Mouse (Mus musculus): ENCODE measurements around the gene Ccnjl.

Ccnjl gene

DNA sequence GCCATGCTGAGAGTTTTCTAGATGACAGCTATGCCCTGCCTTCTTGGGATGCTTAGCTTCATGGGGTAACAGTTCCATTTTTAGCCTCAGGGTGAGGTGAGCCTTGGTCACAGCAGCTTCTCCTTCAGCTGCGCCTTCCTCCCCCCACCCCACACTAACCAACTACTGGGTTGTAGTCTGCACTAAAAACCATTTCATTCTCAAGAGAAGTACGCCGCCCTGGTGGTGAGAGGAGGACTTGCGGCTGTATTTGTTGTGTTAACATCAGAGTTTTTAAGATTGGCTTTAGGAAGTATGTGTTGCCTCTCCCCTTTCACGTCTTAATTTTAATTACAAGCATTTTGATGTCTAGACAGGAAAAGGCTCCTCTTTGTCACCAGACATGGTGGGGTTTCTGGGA lies 39.7 kb downstream of the Ccnjl start:
- peak in 1 of 2 experiments; percentile 48 for DNase-seq (ENCODE audit: low spot score in 2 of 2)

DNA sequence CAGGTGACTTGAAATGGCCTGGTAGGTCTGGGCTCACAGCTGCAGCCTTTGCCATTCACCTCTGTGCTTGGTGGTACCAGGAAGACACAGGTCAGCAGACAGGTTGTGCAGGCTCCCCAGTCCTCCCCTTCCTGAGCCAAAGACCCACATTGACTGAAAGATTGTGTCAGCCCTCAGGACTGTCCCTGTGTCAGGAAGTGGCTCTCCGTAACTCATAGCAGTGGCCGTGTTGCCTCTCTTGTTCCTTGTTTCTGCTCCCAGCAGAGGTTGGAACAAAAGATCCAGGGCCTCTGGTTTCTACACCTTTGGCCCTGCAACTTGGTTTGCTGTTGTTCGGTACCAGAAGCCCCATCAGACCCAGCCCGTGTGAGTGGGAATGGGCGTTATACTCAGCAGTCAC lies 40.6 kb downstream of the Ccnjl start:
- no peak for DNase-seq (ENCODE audit: low spot score in 2 of 2)

DNA sequence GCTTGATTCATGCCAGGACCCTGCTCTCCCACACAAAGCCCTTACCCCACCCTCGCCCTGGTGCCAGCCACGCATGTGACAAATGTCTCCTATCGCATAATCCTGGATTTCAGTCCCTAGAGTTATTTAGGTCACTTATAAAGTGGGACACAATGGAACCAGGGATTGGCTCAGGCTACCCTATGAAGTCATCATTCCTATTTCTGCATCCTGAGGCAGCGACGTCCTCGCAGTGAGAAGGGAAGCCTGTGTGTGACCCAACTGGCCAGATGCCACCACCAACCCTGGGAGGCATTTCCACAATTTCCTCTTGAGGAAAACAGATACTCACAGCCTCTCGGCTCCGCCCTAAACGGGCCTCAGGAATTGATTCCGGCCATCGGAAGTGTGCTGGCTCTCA lies 41.0 kb downstream of the Ccnjl start:
- DNase-seq (ENCODE audit: low spot score in 2 of 2): peak; percentile 35 to 47

DNA sequence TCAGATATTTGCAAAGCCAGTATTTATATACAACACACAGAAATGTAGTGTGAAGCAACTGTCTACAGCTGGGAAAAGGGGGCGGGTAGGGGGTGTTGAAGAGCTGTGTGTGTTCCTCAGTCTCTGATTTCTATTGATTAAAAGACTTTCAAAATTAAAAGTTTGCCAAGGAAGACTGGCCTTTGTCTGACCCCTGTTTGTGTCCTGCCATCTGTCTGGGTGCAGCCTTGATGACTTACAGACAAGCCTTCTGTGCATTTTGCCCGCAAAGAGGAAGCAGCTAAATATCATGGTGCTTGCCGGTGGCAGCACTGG lies 46.4 kb downstream of the Ccnjl start:
- DNase-seq (ENCODE audit: low spot score in 2 of 2): no peak

DNA sequence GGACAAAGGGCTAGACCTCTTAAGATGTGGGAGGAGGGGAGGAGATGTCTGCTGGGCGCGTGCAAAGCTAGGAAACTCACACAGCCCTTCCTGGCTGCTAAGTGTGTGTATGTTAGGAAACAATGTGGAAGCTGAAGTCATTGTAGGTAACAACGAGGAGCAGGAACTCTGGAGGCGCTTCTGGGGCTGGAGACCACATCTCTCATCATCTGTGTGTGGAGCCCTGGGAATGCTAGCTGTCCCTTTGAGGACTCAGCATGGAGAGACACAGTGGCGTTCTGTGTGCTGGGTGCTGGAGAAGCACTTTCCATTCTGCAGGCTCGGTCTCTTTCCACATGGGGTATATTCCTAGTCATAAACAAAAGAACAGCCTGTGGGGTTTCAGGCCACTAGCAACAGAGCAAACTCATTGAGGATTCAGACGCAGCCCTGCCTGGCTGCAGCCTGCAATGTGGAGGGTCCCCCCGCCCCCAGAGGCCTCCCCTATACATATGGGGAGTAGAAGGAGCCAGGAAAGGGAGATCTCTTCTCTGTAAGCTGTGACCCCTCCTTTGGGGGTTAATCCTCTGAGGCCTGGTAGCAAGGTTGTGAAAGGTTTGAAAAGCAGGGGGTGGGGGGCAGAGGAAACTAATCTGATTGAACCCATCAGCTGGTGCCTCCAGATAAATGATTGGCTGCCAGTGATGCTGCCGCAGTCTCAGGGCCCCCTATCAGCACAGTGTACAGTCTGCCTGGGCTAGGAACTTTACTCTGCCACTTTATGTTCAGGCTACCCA lies 47.0 kb downstream of the Ccnjl start:
- no peak for DNase-seq (ENCODE audit: low spot score in 2 of 2)

DNA sequence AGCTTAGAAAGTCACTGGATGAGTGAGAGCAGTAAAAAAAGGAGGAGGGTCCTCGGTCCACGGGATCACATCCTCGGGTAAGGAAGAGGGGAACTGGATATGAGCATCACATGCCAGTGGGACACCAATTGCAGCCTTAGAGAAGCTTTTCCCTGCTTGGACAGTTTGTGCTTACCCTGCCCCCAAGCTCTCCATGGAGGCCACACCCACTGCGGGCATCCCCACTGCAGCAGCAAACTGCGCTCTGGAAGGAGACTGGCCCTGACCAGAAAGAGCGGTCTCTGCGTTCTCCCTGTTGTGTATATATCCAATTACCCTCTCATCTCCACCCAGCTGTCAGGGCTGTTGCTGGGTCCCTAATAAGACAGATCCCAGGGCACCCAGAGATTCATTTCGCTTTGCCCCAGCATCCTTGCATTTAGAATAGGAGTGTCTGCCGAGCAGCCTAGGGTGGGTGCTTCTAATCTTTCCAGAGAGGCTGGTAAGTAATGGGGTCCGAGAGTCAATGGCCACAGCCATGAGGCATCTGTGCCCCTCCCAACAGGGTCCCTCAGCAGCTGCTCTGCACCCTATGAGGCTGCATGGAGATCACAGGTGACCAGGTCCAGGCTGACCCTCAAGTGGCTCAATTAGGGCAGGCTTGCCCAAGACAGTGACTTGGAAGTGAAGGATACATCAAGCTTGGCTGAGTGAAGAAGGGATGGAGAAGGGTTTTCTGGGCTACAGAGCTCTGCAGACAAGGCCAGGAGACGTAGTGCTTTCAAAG lies 49.3 kb downstream of the Ccnjl start:
- DNase-seq (ENCODE audit: low spot score in 2 of 2): no peak

DNA sequence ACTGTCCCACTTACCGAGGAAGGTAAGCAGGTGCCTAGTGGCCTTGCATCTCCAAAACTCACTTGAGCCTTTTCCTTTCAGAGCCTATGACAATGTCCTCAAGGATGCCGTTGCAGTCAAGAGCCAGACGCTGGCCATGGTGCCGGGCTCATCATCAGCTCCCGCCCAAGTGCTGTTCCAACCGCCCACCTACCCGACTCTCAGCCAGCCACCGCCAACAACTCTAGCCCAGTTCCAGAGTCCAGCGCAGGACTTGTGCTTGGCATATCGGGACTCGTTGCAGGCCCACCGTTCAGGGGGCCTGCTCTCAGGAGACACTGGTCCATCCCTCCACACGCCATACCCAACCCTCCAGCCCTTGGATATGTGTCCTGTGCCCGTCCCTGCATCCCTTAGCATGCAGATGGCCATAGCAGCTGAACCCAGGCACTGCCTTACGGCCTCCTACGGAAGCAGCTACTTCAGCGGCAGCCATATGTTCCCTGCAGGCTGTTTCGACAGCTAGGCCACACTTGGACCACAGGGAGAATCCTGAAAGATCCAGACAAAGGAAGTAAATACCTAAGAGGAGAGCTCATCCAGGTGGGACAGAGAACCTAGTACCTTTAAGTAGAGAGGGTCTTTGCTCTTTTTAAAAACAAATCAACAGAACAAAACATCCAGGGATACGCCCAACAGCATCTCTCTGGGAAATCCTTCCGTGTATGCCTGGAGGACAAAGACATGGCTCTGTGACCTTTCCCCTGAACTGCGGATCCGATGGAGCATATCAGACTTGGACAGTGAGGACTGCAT lies 56.8 kb downstream of the Ccnjl start:
- DNase-seq (ENCODE audit: low spot score in 2 of 2): no peak

DNA sequence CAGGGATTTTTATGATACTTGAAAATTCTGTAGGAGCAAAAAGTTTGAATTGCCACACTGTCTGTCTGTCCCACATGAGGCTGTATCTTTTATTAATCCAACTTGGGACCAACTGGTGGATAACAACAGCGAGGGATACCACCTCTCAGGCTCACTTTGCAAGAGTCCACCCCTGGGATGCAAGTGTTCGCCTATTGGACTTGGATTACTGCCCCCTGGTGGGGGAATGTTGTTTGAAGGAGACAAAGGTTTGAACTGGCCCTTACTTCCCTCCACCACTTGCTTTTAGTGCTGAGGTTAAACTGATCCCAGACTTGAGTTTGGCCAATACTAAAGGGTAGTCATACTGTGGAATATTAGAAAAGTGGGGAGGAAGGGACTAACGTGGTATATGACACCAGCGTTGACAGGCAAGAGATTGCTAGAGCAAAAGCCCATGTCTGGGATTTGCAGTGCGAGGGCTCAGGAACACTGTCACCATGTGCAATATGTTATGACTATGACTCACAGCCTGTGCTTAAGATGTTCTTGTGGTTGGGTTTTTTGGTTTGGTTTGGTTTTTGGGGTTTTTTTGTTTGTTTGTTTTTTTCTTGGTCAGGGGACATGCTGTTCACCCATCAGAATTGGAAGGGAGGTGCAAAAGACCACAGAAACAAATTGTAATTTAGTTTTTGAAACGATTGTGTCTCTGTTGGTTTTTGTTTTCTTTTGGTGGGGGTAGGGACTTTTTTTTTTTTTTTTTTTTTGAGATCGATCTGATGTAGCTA lies 57.9 kb downstream of the Ccnjl start, which contains the start of gene 4933415A04Rik:
TSS of gene 4933415A04Rik (plus strand) at position 717 of the 767 bp plus-strand sequence.
- peak; percentile 72 to 78 for DNase-seq (ENCODE audit: low spot score in 2 of 2)

DNA sequence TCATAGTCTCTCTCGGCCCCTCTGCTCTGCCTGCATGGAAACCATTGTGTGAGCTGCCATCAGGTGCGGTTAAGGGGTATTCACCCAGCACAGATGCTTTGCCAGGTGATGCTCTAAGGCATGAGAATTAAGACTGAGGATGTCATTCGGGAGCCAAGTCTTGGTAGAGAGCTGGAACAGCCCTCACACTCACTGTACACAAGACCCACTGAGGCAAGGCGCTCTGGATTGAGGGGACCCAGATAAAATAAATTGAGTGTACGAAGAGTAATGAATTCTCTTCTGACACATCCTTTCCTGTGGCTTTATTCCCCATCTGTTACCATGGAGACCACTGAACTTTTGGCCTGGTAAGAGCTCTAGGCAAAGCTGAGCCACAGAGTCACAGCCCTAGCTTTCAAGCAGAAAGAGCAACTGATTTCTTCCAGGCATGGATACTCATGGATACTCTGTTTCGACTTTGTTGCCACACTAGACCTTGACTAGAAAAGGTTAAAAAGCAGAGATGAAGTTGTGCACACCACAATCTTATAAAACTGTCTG lies 61.0 kb downstream of the Ccnjl start:
- DNase-seq (ENCODE audit: low spot score in 2 of 2): no peak

DNA sequence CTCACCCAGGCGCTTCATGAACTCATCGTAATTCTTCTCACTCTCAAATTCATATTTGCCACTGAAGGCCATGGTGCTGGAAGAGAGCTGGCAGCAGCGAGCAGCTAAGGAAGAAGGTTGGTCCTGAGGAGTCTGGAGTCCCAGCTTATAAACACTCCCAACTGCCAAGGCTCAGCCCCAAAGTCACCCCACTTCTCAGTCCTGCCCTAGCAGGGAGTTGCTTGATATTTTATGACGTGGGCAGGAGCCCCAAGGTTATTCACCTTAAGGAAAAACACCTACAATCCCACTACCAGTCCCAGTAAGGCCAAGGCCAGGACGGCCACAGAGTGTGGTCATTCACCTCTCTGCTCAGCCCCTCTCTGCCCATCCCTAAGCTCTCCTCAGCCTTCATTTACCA lies 72.9 kb downstream of the Ccnjl start, which contains the start of gene Fabp6:
TSS of gene Fabp6 (minus strand) at position 101 of the 400 bp plus-strand sequence.
- no peak for DNase-seq (ENCODE audit: low spot score in 2 of 2)

DNA sequence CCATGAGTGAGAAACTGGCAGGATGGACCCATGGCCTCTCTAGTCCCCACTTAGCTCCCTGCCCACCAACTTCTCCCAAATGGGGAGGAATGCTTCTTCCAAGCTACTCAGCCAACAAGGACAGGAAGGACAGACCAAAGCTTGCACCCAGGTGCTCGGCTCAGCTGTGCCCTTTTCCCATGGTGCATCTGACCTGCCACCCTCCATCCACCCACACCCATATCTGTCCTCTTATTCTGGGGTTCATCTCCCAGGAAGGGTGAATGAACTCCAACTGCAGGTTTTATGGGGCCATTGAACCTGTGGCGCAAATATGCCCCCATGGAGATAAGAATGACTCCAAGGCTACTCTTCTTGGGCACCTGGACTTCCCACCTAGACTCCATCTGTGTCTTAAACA lies 75.6 kb downstream of the Ccnjl start:
- no peak for DNase-seq (ENCODE audit: low spot score in 2 of 2)

DNA sequence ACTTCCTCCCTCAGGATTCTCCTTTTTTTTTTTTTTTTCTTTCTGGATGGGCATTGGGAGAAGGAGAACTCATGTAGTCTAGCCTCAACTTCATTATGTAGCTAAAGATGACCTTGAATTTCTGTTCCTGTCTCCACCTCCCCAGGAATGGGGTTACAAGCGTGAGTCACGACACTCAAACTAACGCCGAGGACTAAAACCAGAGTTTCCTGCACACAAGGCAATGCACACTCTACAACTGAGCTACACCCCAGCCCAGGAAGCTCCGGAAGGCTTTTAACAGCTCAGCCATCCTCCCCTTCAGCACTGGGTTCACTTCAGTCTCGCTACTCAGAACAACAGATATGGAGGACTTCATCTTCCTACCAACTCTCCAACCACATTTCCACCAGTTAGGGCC lies 76.3 kb downstream of the Ccnjl start:
- no peak for DNase-seq (ENCODE audit: low spot score in 2 of 2)

DNA sequence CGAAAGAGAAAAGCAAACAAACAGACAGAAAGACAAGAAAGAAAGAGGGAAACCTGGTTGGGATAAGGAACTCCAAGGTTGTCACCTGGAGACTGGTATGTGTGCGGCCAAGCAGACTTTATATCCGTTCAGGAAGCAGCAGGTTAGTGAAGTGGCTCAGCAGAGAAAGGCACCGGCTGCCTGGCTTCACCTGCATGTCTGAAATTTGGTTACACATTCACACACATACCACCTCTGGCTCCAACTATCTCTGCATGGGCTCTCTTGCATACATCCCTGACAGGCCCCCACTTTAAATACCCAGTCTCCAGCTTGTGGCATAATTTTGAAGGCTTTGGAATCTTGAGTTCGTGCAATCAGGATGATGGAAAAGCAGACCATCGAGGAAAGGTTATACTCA lies 77.3 kb downstream of the Ccnjl start:
- DNase-seq (ENCODE audit: low spot score in 2 of 2): no peak

DNA sequence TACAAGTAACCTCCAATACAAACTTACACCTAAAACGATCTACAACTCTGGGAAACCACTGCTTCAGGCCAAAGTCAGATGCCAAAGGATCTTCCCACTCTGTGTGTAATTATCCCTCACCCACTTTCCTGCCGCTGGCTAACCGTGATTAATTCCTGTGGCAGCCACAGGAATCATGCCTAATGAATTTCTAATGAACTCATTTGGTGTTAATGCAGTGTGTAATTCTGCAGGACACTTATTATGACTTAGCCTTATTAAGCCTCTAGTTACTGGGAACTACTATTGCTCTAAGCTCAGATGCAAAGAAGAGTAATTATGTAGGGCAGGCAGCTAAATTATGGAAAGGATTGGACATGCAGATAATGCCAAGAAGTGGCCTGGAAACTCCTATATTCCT lies 79.9 kb downstream of the Ccnjl start:
- DNase-seq (ENCODE audit: low spot score in 2 of 2): no peak

DNA sequence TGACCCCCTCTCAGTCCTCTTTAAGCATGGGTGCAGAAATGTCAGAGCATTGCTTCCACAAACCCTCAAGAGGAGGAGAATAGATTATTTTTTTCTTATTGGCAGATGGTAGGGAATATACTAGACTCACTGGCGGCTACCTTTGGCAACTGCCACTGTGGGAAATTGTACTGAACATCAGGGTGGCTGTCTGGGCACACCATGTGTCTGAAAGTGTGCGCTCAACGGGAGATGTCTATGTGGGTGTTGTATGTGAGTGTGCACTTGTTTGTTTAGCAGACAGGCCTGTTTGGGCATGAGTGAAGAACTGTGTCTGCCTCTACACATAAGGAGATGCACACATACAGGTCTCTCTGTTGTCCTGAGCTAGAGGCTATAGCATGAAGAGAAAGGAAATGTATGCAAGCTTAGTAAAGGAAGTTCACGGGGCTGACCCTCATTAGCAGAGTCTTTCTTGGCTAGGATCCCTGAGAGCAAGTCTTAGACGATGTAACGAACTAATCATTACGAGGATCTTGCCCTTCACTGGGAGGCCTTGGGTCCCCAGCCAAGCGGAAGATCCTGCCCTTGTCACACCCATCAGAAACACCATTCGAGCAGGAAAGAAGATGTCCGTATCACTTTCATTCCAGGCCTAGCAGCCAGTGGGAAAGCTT lies 81.5 kb downstream of the Ccnjl start:
- no peak for DNase-seq (ENCODE audit: low spot score in 2 of 2)

DNA sequence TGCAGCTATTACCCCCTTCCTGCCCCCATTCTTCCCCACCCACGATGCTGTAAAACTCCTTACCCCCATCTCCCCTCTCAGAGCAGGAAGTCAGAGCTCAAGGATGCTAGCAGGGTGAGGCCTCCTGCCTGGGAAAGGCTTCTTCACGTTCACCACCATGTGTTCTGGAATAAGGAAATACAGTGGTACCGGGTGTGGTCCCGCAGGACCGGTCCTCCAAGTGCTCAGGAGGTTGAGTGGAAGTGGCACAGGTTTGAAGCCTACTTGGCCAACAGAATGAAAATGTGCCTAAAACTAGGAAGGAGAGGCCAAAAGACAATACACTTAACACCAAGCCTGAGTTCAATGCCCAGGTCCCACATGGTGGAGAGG lies 82.1 kb downstream of the Ccnjl start:
- DNase-seq (ENCODE audit: low spot score in 2 of 2): no peak

DNA sequence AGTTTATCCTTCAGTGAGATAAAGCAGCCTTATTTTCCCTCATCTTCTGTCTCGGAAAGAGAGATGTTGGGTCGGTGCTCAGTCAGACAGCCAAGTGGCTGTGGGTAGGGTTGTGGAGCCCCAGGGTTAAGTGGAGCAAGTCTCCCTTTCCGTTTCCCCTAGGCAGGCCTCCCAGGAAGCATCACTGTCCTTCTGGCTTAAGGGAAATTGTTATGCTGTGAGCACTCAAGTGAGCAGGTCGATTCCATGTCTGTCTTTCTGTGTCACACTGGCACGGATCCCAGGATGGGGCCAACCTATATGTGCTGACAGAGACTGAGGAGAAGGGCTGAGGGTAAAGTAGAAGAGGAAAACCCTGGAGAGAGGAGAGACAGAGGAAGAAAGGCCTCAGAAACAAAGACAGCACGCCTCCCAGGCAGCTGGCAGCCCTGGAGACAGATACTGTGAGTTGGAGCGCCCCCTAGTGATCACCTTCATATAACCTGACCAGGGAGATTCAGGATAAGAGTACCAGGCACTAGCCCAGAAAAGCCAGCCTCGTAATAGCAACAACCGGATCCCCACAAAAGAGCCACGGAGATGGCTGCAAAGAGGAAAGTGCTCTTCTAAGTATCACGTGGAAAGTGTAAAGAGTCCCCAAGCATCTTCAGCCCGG lies 84.4 kb downstream of the Ccnjl start:
- DNase-seq (ENCODE audit: low spot score in 2 of 2): peak; percentile 90 to 91

DNA sequence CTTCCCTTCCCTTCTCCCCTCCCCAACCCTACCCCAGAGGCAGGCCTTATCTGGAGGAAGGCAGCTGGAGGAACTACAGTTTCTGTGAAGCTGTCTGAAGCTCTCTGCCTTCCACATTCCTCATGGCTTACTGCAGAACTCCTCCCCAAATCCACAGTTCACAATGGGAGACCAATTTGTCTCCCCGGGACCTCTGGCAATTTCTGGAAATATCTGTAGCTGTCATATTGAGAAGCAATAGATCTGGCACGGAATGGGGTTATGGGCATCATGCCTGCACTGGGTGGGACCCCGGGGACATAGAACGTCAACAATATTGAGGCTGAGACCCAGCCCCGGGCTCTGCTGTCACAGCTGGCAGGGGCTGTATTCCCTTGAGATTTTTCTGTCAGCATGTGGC lies 89.3 kb downstream of the Ccnjl start:
- no peak for DNase-seq (ENCODE audit: low spot score in 2 of 2)

DNA sequence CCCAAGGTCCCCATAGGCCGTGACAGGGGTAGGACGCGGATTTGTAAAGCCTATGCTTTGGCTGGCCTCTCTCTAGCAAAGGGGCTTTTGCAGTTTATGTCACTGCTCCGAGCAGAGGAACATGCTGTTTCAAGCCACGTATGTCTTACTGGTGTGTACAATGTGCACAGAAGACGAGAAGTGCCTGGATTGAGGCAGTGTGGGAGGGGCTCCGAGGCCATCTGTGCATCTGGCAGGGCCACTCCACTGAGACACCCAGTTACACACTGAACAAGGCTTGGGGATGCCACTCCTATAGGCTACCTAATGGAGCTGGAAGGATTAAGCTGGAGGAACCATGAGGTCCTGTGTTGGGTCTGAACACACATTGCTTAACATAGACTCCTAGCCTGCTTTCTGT lies 89.8 kb downstream of the Ccnjl start:
- DNase-seq (ENCODE audit: low spot score in 2 of 2): no peak

DNA sequence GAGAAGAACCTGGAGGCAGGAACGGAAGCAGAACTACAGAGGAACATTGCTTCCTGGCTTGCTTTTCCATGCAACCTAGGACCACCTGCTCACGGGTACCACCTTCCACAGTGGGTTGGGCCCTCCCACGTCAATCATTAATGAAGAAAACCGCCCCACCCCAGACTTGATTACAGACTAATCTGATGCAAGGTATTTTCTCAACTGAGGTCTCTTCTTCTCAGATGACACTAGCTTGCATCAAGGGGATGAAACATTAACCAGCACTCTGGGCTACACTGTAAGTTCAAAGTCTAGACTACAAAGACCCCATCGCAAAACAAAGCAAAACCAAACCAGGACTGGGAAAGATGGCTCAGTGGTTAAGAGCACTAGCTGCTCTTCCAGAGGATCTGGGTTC lies 93.2 kb downstream of the Ccnjl start:
- DNase-seq (ENCODE audit: low spot score in 2 of 2): no peak

Measured in right cerebral cortex, adult 2 months (tissue).